Mouse (Mus musculus) adrenal gland, postnatal 0 days (tissue): ENCODE results near the gene Emcn. TPM values are rescaled to one million over a fixed set of nuclear protein-coding genes. Genes with fewer than 3 reads are reported as not detected.

Experiments used
- polyA plus RNA-seq: library from polyadenylated mRNA; unstranded; fragments of >200 nt; fragmentation: Nextera tagmentation; extraction: Ambion mirVana; gene quantifications from 2 replicates; pipeline ENCODE4 v1.2.1, GENCODE M21; 2015

Emcn gene
- 70.5 and 92.5 TPM in 2 replicates for polyA plus RNA-seq

GRCm38 (mm10) chr3:137340938-137341337 lies at the start of gene Emcn:
Gene Emcn, plus strand, starts transcription at chr3:137341067.

